Mouse (Mus musculus) forebrain, postnatal 0 days (tissue): ENCODE results near the gene Pip5k1b. TPM values are rescaled to one million over a fixed set of nuclear protein-coding genes. Genes with fewer than 3 reads are reported as not detected.

ENCODE experiments used
- ATAC-seq: fragments of 200-750 bp; cut with Nextera tagmentation; 2 replicates; pipeline ENCODE4 v1.8.0; 2017; ENCODE audit warnings: mild to moderate bottlenecking, moderate library complexity
- DNase-seq: peaks from one replicate; pipeline ENCODE4 v3.0.0-alpha.2; 2015
- H3K27ac ChIP-seq: fragments of 300-500 bp; sonication (generic); 2 replicates; pipeline ENCODE4 v1.5.1; 2014; ENCODE audit warnings: low read depth, mild to moderate bottlenecking, antibody characterized with exemption, low read length, moderate library complexity, mixed read lengths
- H3K27me3 ChIP-seq: fragments of 300-500 bp; sonication (generic); 2 replicates; pipeline ENCODE4 v1.6.1; 2014; ENCODE audit warnings: mild to moderate bottlenecking, low read length, mixed read lengths; ENCODE audit not compliant: insufficient read depth
- H3K36me3 ChIP-seq: fragments of 300-500 bp; sonication (generic); 2 replicates; pipeline ENCODE4 v1.6.1; 2014; ENCODE audit warnings: mild to moderate bottlenecking, moderate library complexity; ENCODE audit not compliant: insufficient read depth
- H3K4me1 ChIP-seq: fragments of 300-500 bp; sonication (generic); 2 replicates; pipeline ENCODE4 v1.6.1; 2014; ENCODE audit warnings: antibody characterized with exemption; ENCODE audit not compliant: insufficient read depth
- H3K4me2 ChIP-seq: fragments of 300-500 bp; sonication (generic); 2 replicates; pipeline ENCODE4 v1.6.1; 2014; ENCODE audit warnings: low read depth, mild to moderate bottlenecking, moderate library complexity
- H3K4me3 ChIP-seq: fragments of 300-500 bp; sonication (generic); 2 replicates; pipeline ENCODE4 v1.5.1; 2014; ENCODE audit warnings: low read depth, low read length, mixed read lengths
- H3K9ac ChIP-seq: fragments of 300-500 bp; sonication (generic); 2 replicates; pipeline ENCODE4 v1.6.1; 2014; ENCODE audit warnings: mild to moderate bottlenecking
- H3K9me3 ChIP-seq: fragments of 300-500 bp; sonication (generic); 2 replicates; pipeline ENCODE4 v1.6.1; 2016; ENCODE audit warnings: low read length
- CTCF ChIP-seq: sonication (generic); IDR thresholded peaks from 2 replicates; pipeline ENCODE4 v1.5.1; 2016; ENCODE audit warnings: antibody characterized with exemption, control low read depth, low read depth
- WGBS: fragments of 180-500 bp; shearing (Covaris S2); extraction: QIAGEN DNeasy Blood & Tissue Kit; methylation state at CpG from one replicate; pipeline ENCODE4 v1.1.7; 2014; 5-methylcytosine and 5-hydroxymethylcytosine counted together
- polyA plus RNA-seq: library from polyadenylated mRNA; unstranded; fragments of >200 nt; fragmentation: Nextera tagmentation; extraction: Ambion mirVana; gene quantifications from 2 replicates; pipeline ENCODE4 v1.2.1, GENCODE M21; 2015
- total RNA-seq: library from RNA; depleted of rRNA; stranded (reverse); fragments of >200 nt; gene quantifications from 2 replicates; pipeline ENCODE4 v1.2.3, GENCODE M21; 2014

Pip5k1b gene
- total and polyA plus RNA-seq, 2 experiments from 2014 or later, result 1.8 to 2.7 TPM

DNA sequence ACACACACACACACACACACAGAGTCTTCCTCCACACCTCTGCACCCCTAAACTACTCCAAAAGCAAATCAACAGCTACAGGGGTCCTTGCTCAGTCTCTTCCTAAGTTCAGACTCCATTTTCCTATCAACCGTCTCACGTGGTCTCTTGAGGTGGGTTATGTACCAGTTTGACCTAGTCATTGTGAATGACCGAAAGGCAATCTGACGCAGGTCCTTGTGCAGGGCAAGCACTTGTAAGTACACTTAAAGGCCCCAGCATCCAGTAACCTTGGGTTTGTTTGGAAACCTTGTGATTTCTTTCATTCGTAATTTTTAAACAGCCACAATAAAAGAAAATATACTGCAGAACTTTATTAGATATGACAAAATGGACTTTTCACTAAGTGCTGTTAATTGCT, 83.2 kb downstream of the Pip5k1b start:
- DNase-seq, result no peak
- H3K27ac ChIP-seq, result no peak overlapping the region
- no peak overlapping the region for H3K4me3 ChIP-seq
- ATAC-seq, result no peak
- H3K36me3 ChIP-seq, result no peaks in the 10 kb centered on the region
- 89% methylated on average over 5 of the region's 5 CpGs for WGBS
- no peaks in the 10 kb centered on the region for H3K27me3 ChIP-seq
- no peak overlapping the region for H3K9ac ChIP-seq
- H3K4me2 ChIP-seq, result no peak overlapping the region
- no peak for TF ChIP-seq CTCF
- H3K9me3 ChIP-seq, result no peaks in the 10 kb centered on the region
- peaks cover 3% of the 10 kb centered on the region; the same call in 1 of the 2 replicates for H3K4me1 ChIP-seq

- no peaks in the 10 kb centered on the region for H3K36me3 ChIP-seq
- no peak for ATAC-seq
Measured at GRCm38 (mm10) chr19:24471538-24471937, 84.1 kb downstream of the Pip5k1b start.

GRCm38 (mm10) chr19:24469216-24469615, 86.5 kb downstream of the Pip5k1b start:
- WGBS, result 76% methylated on average over 4 of the region's 4 CpGs
- Histone ChIP-seq H3K27me3 (no peaks in the 10 kb centered on the region), H3K27ac (no peak overlapping the region), H3K4me1 (no peaks in the 10 kb centered on the region), H3K4me3 (no peak overlapping the region), H3K9ac (no peak overlapping the region), H3K9me3 (no peaks in the 10 kb centered on the region), H3K36me3 (no peaks in the 10 kb centered on the region), H3K4me2 (no peak overlapping the region)
- no peak for ATAC-seq
- DNase-seq, result no peak
- no peak for TF ChIP-seq CTCF

More at GRCm38 (mm10) chr19:24471538-24471937, 84.1 kb downstream of the Pip5k1b start:
- Histone ChIP-seq H3K27me3 (no peaks in the 10 kb centered on the region), H3K9ac (no peak overlapping the region), H3K9me3 (no peaks in the 10 kb centered on the region), H3K4me1 (peaks cover 3% of the 10 kb centered on the region; the same call in 1 of the 2 replicates), H3K27ac (no peak overlapping the region), H3K4me3 (no peak overlapping the region), H3K4me2 (no peak overlapping the region)
- 91% methylated on average over 6 of the region's 6 CpGs for WGBS
- DNase-seq, result no peak
- no peak for TF ChIP-seq CTCF

- Histone ChIP-seq H3K9me3 (no peaks in the 10 kb centered on the region), H3K27me3 (no peaks in the 10 kb centered on the region), H3K4me1 (no peaks in the 10 kb centered on the region), H3K4me2 (no peak overlapping the region), H3K36me3 (no peaks in the 10 kb centered on the region), H3K4me3 (no peak overlapping the region), H3K27ac (no peak overlapping the region), H3K9ac (no peak overlapping the region)
- ATAC-seq, result no peak
- TF ChIP-seq CTCF, result no peak
- DNase-seq, result no peak
- 65% methylated on average over 3 of the region's 3 CpGs for WGBS
Measured at GRCm38 (mm10) chr19:24468616-24469015, 87.1 kb downstream of the Pip5k1b start.

DNA sequence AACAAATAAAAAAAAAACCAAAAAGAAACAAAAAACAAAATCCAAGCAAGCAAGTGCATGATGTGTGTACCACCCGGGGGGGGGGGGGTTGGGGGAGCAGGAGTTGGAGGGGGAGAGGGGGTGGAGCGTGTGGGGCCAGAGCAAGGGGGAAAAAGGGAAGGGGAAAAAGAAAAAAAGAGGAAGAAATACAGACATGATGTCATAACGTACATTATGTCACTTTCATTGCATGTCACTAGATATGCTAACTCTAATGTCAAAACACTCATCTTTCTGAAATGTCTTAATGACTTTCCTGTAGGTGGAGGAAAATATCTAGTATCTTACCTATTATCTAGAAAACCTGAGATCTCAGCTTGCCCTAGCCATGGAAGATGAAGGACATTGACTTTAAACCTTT, 92.7 kb downstream of the Pip5k1b start:
- H3K4me1 ChIP-seq, result no peaks in the 10 kb centered on the region
- no peak overlapping the region for H3K27ac ChIP-seq
- no peak overlapping the region for H3K9ac ChIP-seq
- no peaks in the 10 kb centered on the region for H3K9me3 ChIP-seq
- H3K27me3 ChIP-seq, result no peaks in the 10 kb centered on the region
- DNase-seq (no peak), ATAC-seq (no peak)
- no peak for TF ChIP-seq CTCF
- WGBS, result 85% methylated on average over 3 of the region's 3 CpGs
- H3K36me3 ChIP-seq, result no peaks in the 10 kb centered on the region
- no peak overlapping the region for H3K4me2 ChIP-seq
- H3K4me3 ChIP-seq, result no peak overlapping the region

DNA sequence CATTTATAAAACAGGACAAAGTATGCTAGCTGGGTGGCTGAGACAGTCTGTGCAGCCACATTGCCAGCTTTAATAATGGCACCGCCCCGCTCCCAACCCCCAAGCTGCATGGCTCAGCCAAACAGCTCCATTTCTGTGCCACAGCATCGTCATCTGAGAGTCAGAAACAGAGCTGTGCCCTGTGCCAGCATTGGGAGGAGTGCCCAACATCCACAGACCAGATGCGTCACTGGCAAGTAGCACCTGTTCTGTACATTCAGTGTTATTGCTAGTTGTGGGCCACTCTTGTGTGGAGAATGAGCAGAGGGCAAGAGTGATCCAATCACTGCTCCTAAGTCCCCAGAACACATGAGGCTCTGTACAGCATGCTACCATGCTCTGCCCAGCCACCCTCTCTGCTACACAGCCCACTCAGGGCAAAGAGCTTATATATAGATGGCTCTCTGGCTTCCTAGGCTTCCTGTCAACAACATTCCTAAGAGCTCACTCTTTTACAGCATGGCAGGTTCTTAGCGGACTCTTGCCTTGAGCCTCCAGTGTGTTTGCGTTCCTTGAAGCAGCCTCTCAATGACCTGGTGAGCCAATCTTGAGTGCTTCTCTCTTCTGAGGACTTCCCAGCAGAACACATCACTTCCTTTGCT, 99.0 kb downstream of the Pip5k1b start:
- H3K9ac ChIP-seq, result no peak overlapping the region
- no peak overlapping the region for H3K4me3 ChIP-seq
- WGBS, result 70% methylated on average over 6 of the region's 6 CpGs
- H3K27me3 ChIP-seq, result no peaks in the 10 kb centered on the region
- no peak for ATAC-seq
- peaks cover 11% of the 10 kb centered on the region; the same call in 1 of the 2 replicates for H3K4me1 ChIP-seq
- no peak overlapping the region for H3K27ac ChIP-seq
- H3K4me2 ChIP-seq, result no peak overlapping the region
- H3K9me3 ChIP-seq, result no peaks in the 10 kb centered on the region
- no peaks in the 10 kb centered on the region for H3K36me3 ChIP-seq
- DNase-seq, result peak; percentile 43
- TF ChIP-seq CTCF, result no peak

DNA sequence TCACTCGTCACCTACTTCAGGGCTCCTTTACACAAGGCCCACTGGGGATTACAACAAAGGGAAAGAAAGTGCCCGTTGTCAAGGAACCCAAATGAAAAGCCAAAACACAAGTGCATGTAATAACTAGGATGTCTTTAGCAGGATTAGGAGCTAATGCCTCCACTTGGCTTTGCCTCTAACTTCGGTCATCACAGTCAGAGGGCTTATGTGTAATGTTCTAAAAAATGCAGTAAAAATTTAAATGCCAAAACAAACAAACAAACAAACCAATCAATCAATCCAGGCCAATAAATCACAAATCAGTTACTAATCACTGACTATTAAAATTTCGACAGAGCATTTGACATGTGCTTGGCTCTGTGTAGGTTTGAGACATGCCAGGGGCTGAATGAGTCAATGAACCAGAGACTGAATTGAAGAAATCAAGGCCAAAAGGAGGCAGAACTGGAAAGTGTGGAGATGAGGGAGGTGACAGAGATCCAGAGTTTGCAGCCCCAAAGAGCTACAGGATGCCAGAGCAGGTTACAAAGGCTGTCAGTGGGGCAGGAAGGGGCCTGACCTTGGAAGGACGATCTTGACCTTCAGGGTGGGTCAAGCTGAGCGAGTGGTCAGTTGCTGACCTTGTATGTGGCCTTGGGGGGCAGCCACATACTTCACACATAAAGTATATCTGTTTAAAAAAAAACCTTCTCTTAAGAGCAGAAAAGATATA, 100.3 kb downstream of the Pip5k1b start:
- Histone ChIP-seq H3K9ac (no peak overlapping the region), H3K36me3 (no peaks in the 10 kb centered on the region), H3K9me3 (no peaks in the 10 kb centered on the region), H3K4me2 (no peak overlapping the region), H3K27me3 (no peaks in the 10 kb centered on the region), H3K4me1 (peaks cover 11% of the 10 kb centered on the region; the same call in 1 of the 2 replicates), H3K4me3 (no peak overlapping the region), H3K27ac (no peak overlapping the region)
- WGBS, result 74% methylated on average over 6 of the region's 6 CpGs
- no peak for TF ChIP-seq CTCF
- DNase-seq, result no peak
- ATAC-seq, result no peak
